Mouse (Mus musculus): ENCODE measurements at regions not wholly inside any gene's neighbourhood (a gene's known extent, or its start where the extent isn't known, plus 50 kb on each side); places are given as distances from the start of the nearest gene placed in this dataset.
A peak's percentile ranks its signal among the peaks of the same experiment; 100 is the strongest.

GRCm38 (mm10) chr15:44288181-44288580 lies 4154.0 kb downstream of the 9330182O14Rik start:
- DNase-seq = peak; percentile 23 to 62

- peak; percentile 30 to 47 for DNase-seq
These were observed 4154.5 kb downstream of the 9330182O14Rik start for GRCm38 (mm10) chr15:44288704-44289103.

- DNase-seq = no peak
These were observed 4167.3 kb downstream of the 9330182O14Rik start for GRCm38 (mm10) chr15:44301491-44301890.

- no peak for DNase-seq
These were observed 4176.7 kb downstream of the 9330182O14Rik start for GRCm38 (mm10) chr15:44310888-44311287.

- no peak for DNase-seq
These were observed 4179.1 kb downstream of the 9330182O14Rik start for GRCm38 (mm10) chr15:44313294-44313693.
